Mouse (Mus musculus) midbrain, embryonic 10.5 days (tissue): ENCODE results near the gene Ddx21. TPM values are rescaled to one million over a fixed set of nuclear protein-coding genes. Genes with fewer than 3 reads are reported as not detected.

Experiments used
- DNase-seq: peaks from one replicate; pipeline ENCODE4 v3.0.0-alpha.2; 2017; ENCODE audit warnings: low spot score
- H3K27ac ChIP-seq: fragments of 300-500 bp; sonication (generic); replicated peaks from 2 replicates; pipeline ENCODE4 v1.5.1; 2016; ENCODE audit warnings: mild to moderate bottlenecking
- H3K27me3 ChIP-seq: fragments of 300-500 bp; sonication (generic); 2 replicates; pipeline ENCODE4 v1.6.1; 2016; ENCODE audit warnings: low read depth, mild to moderate bottlenecking; ENCODE audit not compliant: poor library complexity, severe bottlenecking
- H3K36me3 ChIP-seq: fragments of 300-500 bp; sonication (generic); 2 replicates; pipeline ENCODE4 v1.6.1; 2016; ENCODE audit warnings: mild to moderate bottlenecking, moderate library complexity
- H3K4me1 ChIP-seq: fragments of 300-500 bp; sonication (generic); 2 replicates; pipeline ENCODE4 v1.6.1; 2016
- H3K4me3 ChIP-seq: fragments of 300-500 bp; sonication (generic); 2 replicates; pipeline ENCODE4 v1.5.1; 2016; ENCODE audit warnings: mild to moderate bottlenecking, moderate library complexity
- H3K9me3 ChIP-seq: fragments of 300-500 bp; sonication (generic); replicated peaks from 2 replicates; pipeline ENCODE4 v1.6.1; 2016; ENCODE audit warnings: mild to moderate bottlenecking
- WGBS: fragments of 180-500 bp; shearing (Covaris S2); methylation state at CpG from one replicate; pipeline ENCODE4 v1.1.7; 2016; 5-methylcytosine and 5-hydroxymethylcytosine counted together
- polyA plus RNA-seq: library from polyadenylated mRNA; unstranded; fragments of >200 nt; fragmentation: Nextera tagmentation; extraction: Ambion mirVana; gene quantifications from 2 replicates; pipeline ENCODE4 v1.2.1, GENCODE M21; 2016

The Ddx21 gene
- polyA plus RNA-seq, 1 experiment from 2014 or later = 32.8 TPM

DNA sequence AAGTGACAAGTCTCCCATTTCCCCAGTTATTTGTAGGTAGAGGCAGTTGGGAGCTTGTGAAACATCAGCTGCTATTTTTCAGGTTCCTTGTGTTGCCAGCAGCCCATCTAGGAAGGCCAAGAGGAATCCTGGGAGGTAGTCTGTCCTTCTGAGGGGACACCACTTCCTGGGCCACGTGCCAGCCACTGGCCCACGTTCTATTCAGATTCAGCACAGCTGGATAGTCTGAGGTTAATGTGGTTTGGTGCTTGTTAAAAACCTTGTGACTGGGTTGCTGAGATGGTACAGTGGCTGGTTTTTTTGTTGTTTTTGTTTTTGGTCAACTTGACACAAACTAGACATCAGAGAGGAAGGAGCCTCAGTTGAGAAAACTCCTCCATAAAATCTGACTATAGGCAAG is 69.2 kb downstream of the Ddx21 start:
- WGBS = 71% methylated on average over 2 of the region's 2 CpGs
- Histone ChIP-seq H3K9me3 (no peaks in the 10 kb centered on the region), H3K4me3 (no peak overlapping the region), H3K27me3 (no peaks in the 10 kb centered on the region), H3K27ac (no peak overlapping the region), H3K4me1 (no peaks in the 10 kb centered on the region), H3K36me3 (no peaks in the 10 kb centered on the region)
- DNase-seq = no peak

Other genes starting within 250 kb of the Ddx21 start
- gene Hk1, start 222.4 kb downstream of the Ddx21 start, polyA plus RNA-seq = 27.0 and 34.9 TPM in 2 replicates
- gene Hkdc1, start 179.8 kb downstream of the Ddx21 start, polyA plus RNA-seq = 0.25 TPM in 1 of 2 replicates, not detected in the other
- 0.66 and 1.0 TPM in 2 replicates for gene 4930507D05Rik, start 152.8 kb downstream of the Ddx21 start, polyA plus RNA-seq
- 30.9 and 32.3 TPM in 2 replicates for gene Supv3l1, start 152.5 kb downstream of the Ddx21 start, polyA plus RNA-seq
- 91.9 and 94.1 TPM in 2 replicates for gene Vps26a, start 115.5 kb downstream of the Ddx21 start, polyA plus RNA-seq
- gene Srgn, start 74.8 kb downstream of the Ddx21 start, polyA plus RNA-seq = 2.9 and 3.9 TPM in 2 replicates
- gene Kif1bp, start 23.8 kb downstream of the Ddx21 start, polyA plus RNA-seq = 39.5 and 44.7 TPM in 2 replicates
- 104 and 111 TPM in 2 replicates for gene Ddx50, start 48.9 kb upstream of the Ddx21 start, polyA plus RNA-seq
- gene Stox1, start 123.8 kb upstream of the Ddx21 start, polyA plus RNA-seq = 2.3 and 3.1 TPM in 2 replicates
- gene Ccar1, start 190.0 kb upstream of the Ddx21 start, polyA plus RNA-seq = 156 TPM in 2 replicates